Mouse (Mus musculus): ENCODE data around the gene Dlgap1. TPM values are rescaled to one million over a fixed set of nuclear protein-coding genes. Genes with fewer than 3 reads are reported as not detected.

Dlgap1 gene
- total RNA-seq, 2 experiments from 2014 or later: 539 to 547 TPM

GRCm38 (mm10) chr17:70850996-70851991 is 882.4 kb downstream of the Dlgap1 start:
- peak in 1 of 2 experiments; percentile 24 for DNase-seq (ENCODE audit: low spot score in 2 of 2)
- H3K27ac ChIP-seq: peak overlapping the region; percentile 88
- no peak for TF ChIP-seq CTCF (conservative IDR thresholded peaks at IDR 0.05)
- H3K4me3 ChIP-seq: peak overlapping the region; percentile 56

GRCm38 (mm10) chr17:70852011-70852685 is 883.3 kb downstream of the Dlgap1 start:
- peak overlapping the region; percentile 56 for H3K4me3 ChIP-seq
- H3K27ac ChIP-seq: peak overlapping the region; percentile 88
- no peak for DNase-seq (ENCODE audit: low spot score in 2 of 2)
- TF ChIP-seq CTCF (conservative IDR thresholded peaks at IDR 0.05): no peak

GRCm38 (mm10) chr17:70852686-70853386 is 884.0 kb downstream of the Dlgap1 start:
- H3K4me3 ChIP-seq: peak overlapping the region; percentile 56
- peak overlapping the region; percentile 88 for H3K27ac ChIP-seq
- peak; percentile 24 to 40 for DNase-seq (ENCODE audit: low spot score in 2 of 2)
- 0 out of 2 replicates have a peak, but pooled peaks have one; percentile 12 for TF ChIP-seq CTCF (conservative IDR thresholded peaks at IDR 0.05)

- DNase-seq (ENCODE audit: low spot score in 2 of 2): no peak
- H3K27ac ChIP-seq: peak within 1 kb of the TSS; percentile 88
- no peak for TF ChIP-seq CTCF (conservative IDR thresholded peaks at IDR 0.05)
- H3K4me3 ChIP-seq: peak within 1 kb of the TSS; percentile 56
Measured at GRCm38 (mm10) chr17:70853436-70853905, 884.6 kb downstream of the Dlgap1 start, which contains the start of gene Tgif1. Tgif1 (minus strand) TSS chr17:70853546.

- H3K4me3 ChIP-seq: no peak overlapping the region
- no peak overlapping the region for H3K27ac ChIP-seq
- no peak for TF ChIP-seq CTCF (conservative IDR thresholded peaks at IDR 0.05)
- no peak for DNase-seq (ENCODE audit: low spot score in 2 of 2)
Measured at GRCm38 (mm10) chr17:70854021-70854420, 885.1 kb downstream of the Dlgap1 start.

- Histone ChIP-seq H3K27ac (no peak overlapping the region), H3K4me3 (no peak overlapping the region)
- DNase-seq (ENCODE audit: low spot score in 2 of 2): no peak
- no peak for TF ChIP-seq CTCF (conservative IDR thresholded peaks at IDR 0.05)
Measured at GRCm38 (mm10) chr17:70856871-70857415, 888.1 kb downstream of the Dlgap1 start.

- TF ChIP-seq CTCF (conservative IDR thresholded peaks at IDR 0.05): no peak
- H3K27ac ChIP-seq: no peak overlapping the region
- DNase-seq (ENCODE audit: low spot score in 2 of 2): no peak
- no peak overlapping the region for H3K4me3 ChIP-seq
Measured at GRCm38 (mm10) chr17:70858814-70859213, 889.9 kb downstream of the Dlgap1 start.

- no peak for DNase-seq (ENCODE audit: low spot score in 2 of 2)
- Histone ChIP-seq H3K27ac (no peak overlapping the region), H3K4me3 (no peak overlapping the region)
- TF ChIP-seq CTCF (conservative IDR thresholded peaks at IDR 0.05): no peak
Measured at GRCm38 (mm10) chr17:70864117-70864516, 895.2 kb downstream of the Dlgap1 start.

GRCm38 (mm10) chr17:70864645-70865044 is 895.8 kb downstream of the Dlgap1 start:
- no peak for TF ChIP-seq CTCF (conservative IDR thresholded peaks at IDR 0.05)
- no peak overlapping the region for H3K27ac ChIP-seq
- no peak for DNase-seq (ENCODE audit: low spot score in 2 of 2)

GRCm38 (mm10) chr17:70865060-70865604 is 896.3 kb downstream of the Dlgap1 start:
- H3K4me3 ChIP-seq: no peak overlapping the region
- TF ChIP-seq CTCF (conservative IDR thresholded peaks at IDR 0.05): no peak
- no peak for DNase-seq (ENCODE audit: low spot score in 2 of 2)
- no peak overlapping the region for H3K27ac ChIP-seq

More at GRCm38 (mm10) chr17:70864645-70865044, 895.8 kb downstream of the Dlgap1 start:
- no peak overlapping the region for H3K4me3 ChIP-seq

- Histone ChIP-seq H3K27ac (no peak overlapping the region), H3K4me3 (no peak overlapping the region)
- DNase-seq (ENCODE audit: low spot score in 2 of 2): no peak
- TF ChIP-seq CTCF (conservative IDR thresholded peaks at IDR 0.05): no peak
Measured at GRCm38 (mm10) chr17:70866029-70866428, 897.2 kb downstream of the Dlgap1 start.
